Mouse (Mus musculus): Measurements from ENCODE around the gene Dbx1.

Dbx1 gene

DNA sequence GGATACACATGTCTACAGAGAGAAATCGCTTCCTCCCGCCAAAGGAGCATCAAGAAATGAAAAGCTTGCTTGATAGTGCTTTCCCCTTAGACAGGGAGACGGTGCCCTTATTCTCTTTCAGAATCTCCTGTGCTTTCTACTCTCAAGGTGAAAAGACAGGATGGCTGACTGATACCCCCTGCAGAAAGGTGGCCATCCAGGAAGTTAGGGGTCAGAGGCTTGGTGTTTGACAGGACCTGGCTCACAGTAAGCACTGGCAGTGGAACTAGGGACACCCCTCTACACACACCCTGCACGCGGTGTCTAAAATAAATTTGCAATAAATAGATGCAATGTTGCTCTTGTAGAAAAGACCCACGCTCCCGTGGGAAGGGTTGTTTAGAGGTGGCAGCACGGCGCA lies 4.8 kb downstream of the Dbx1 start:
- DNase-seq, result no peak

DNA sequence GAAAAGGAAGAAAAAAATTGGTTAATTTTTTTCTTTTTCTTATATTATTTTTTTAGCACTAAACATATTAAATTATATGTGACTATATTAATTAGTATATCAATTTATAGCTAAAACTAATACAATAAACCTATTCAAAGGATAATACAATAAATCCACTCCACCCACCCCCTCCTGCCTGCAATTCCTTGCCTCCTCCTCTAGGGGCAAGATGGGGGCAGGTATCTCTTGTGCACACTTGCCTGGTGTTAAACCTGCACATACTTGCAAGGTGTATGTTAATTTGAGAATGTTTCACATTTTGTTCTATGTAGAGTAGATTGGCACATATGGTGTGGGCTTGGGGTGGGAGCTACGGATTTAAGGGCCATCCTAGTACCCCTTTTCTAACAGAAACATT lies 16.5 kb downstream of the Dbx1 start:
- DNase-seq, result no peak

DNA sequence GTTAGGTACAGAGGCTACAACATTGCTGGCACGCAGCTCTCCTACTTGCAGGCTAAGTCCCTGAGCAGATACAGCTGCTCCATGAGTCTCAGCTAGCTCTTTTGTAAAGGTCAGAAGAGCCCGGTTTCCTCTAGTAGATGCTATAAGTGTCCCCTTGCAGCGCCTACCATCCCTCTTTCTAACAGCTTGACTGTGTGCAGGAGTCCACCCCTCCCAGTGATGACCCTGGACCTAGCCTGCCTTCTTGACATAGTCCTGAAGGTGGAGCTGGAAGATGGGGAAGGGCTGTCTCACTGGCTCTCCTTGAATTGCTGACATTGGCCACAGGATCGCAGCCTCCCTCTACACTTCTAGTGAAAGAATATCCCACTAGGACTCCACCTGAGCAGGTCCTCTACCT lies 19.6 kb downstream of the Dbx1 start:
- DNase-seq, result no peak

DNA sequence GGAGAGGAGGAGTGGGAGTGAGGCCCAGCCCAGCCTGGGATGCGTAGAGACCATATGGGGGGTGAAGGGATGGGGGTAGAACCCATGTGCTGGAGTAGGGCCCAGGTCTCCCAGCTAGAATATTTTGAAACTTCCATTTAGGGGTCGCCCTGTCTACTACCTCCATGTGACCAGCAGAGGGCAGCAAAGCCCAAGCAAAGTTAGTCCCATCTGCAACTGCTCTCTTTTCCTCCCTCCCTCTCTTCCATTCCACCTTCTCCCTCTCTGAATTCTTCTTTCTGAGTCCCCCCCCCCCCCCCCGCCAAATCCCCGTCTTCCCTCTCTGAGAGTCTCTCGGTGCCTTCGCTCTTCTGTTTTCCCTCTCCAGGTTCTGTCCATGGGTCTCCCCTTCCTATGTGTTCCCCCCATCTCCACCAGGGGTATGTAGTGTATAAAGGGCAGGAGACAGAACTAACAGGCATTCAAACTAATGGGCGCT lies 20.4 kb downstream of the Dbx1 start:
- no peak for DNase-seq

DNA sequence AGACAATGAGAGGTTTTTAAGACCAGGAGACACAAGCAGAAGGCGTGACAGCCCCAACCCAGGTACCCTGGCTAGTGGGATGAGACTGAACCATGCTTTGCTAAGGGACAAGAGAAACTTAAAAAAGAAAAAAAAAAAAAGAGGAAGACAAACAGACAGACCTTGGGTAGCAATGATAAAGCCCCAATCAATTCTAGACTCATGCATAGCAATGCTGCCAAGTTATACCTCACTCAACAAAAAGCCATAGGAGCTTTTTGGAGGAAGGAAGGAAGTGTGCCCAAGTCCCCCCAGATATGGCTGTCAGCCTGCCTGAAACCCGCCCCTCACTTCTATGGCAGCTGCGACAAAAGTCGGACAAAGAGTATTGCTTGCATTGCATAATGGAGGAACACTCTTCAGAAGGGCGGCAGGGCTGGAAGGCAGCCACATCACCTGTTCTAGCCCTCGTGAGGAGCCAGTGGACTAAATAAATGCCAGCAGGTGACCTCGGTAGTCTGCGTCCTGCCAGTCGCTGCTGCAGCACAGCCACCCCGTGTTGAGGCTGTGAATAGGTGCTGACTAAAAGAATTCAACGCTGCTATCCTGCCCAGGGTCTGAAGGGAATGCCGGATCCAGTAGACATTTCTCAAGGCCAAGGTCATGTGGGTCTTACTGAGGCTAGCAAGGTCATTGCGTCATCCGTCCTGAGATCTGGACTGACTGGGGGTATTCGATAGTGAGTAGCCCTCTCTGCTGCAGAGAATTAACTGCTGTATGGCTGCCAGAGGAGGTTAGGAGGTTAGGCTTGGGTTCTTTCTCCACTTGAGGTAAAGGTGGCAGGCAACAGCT lies 31.5 kb downstream of the Dbx1 start:
- no peak for DNase-seq

DNA sequence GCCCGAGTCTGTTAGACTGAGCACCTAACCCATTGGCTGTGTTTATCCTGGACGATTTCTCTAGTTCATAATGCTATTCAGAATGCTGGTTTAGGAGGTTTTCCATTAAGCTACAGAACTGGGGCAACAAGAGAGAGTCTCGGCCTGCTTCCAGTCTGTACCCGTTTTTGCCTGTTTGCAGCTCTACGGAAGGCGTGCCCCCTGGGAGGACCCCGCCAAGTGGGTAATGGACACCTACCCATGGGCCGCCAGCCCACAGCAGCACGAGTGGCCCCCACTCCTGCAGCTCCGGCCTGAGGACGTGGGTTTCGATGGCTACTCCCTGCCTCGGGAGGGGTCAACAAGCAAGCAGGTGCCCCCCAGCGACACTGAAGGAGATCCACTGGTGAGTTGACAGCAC lies 32.4 kb downstream of the Dbx1 start:
- DNase-seq, result no peak

DNA sequence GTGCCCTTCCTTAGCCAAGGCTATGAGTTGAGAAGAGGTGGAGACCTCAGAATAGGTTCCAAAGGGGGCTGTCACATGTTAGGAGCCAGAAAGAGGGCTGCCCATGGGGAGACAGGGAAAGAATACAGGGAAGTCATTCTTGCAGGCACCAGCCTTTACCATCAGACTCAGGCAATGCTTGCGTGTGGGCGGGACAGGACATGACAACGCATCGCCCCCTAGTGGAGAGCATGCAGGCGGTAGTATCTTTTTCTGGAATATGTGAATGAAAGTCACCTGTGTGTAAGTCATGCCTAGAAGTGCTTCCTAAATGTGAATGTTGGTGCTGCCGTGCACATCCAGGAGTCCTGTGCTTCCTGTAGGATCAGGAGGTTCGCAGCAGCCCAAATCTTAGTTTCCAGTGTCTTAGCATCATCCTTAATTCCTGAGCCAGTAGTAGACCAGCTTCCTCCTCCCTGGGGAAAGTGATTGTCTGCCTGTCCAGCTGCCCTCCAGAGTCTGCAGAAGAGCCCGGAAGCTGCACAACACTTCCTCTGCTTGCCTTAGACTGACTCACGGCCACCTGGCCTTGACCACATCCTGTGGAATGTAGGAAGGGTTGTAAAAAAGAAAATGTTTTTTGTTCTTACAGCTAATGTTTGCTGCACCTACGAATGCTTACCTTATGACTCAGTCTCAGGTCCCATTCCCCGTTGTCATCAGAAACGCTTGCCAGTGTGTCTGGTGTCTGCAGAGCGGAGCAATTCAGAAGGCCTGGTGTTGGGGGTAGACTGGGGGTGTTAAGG lies 35.3 kb downstream of the Dbx1 start:
- peak; percentile 92 for DNase-seq

DNA sequence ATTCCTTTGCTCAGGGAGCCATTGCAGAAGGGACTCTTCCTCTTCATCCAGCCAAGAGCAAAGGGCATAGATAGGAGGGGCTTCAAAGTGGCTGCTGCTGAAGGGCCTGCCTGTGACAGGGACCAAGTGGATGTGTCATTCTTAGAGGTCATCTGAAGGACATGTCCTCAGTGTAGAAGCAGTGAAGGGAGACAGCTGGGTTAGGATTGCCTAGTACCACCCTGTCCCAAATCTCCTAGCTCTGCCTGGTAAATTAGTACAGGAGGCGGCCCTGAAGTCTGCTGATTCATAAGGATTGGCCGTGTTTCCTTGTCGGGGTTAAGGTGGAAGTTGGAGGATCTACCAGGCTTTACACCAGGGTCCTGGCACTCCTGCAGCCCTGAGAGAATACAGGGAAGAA lies 36.7 kb downstream of the Dbx1 start:
- no peak for DNase-seq

DNA sequence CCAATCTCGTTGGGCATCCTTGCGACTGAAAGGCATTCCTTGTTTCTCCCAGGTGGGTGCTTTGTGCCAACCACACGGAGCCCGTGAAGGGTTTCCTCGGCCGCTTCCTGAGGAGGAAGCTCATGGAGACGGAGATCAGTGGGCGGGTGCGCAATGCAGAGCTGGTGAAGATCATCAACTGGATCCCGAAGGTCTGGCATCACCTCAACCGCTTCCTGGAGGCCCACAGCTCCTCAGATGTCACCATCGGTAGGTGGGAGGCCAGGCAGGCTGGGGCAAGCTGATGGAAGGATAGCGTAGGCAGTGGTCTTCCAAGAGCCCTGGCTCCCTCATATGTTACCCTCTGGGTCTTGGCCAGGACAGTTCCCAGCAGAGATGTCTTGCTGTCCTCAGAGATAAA lies 38.4 kb downstream of the Dbx1 start:
- no peak for DNase-seq

DNA sequence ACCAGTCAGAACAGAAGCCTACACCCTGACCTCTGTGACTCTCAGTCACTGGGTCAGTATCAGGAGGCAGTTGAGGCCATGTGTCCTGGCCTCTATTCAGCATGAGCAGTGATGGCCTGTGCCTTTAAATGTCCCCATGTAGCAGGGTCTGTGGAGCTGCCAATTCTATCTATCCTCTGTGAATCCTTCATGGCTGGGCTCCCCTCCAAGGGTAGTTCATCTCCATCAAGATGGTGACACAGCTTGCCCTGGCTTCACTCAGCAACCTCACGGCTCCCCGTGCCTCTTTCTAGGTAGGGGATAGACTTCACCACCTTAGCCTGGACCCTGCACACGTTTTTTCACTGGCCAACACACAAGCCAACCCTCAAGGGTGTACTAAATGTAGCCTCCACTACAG lies 38.9 kb downstream of the Dbx1 start:
- no peak for DNase-seq

DNA sequence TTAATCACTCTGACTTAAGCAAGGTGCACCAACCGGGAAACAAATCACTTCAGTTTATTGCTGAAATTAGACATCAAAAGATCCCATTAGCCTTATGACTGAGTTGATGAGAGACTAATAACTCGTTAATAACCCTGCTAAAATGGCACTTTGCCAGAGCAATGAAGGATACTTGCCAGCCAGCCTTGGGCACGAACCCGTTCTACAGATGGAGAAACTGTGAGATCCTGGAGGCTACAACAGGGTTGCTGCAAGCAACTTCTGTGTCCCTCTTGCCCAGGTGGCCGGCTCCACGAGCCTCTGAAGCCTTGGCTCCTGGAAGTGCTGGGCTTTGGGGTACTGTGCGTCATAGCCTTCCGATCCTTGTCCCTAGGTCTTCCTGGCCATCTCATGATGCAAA lies 47.0 kb downstream of the Dbx1 start:
- DNase-seq, result no peak

DNA sequence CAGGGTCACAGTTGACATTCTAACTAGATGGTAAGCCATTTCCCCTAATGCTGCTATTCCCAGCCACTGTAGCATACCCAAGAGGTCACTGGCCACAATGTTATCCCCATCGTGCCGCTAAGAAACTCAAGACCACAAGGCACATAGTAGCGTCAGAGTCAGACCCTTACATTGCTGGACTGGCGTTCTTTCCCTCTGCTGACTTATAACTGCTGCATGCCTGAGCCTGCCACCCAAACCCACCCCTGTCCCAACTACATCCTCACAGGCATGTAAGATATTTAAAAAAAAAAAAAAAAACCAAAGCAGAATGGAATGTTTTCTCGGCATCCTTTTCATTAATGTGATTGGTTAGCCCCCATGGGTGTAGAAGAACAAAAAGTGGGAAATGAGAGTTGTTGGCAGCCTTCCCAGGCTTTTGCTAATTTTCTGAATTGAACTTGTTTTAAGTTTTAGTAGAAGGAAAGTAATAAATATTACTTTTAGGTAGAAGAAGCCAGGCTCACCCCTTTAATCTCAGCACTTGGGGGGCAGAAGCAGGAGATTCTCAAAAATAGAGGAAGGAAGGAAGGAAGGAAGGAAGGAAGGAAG lies 50.0 kb downstream of the Dbx1 start:
- no peak for DNase-seq

DNA sequence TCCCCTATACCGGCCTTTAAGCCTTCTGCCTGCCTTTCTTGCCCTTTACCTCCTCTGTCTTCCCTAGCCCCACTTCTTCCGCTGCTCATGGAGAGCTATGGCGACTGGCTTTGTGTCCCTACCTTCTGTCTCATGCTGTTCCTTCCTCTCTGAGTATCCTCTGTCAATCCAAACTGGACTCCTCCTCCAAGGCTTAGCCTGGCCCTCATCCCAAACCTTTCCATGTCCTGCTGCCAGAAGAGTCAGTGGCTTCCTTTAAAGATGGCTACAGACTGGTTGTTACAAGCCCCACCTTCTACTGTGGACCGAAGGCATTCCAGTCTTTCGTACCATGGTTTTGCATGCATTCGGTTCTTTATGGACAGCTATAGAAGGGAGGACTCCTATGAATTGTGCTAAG lies 53.5 kb downstream of the Dbx1 start:
- no peak for DNase-seq

DNA sequence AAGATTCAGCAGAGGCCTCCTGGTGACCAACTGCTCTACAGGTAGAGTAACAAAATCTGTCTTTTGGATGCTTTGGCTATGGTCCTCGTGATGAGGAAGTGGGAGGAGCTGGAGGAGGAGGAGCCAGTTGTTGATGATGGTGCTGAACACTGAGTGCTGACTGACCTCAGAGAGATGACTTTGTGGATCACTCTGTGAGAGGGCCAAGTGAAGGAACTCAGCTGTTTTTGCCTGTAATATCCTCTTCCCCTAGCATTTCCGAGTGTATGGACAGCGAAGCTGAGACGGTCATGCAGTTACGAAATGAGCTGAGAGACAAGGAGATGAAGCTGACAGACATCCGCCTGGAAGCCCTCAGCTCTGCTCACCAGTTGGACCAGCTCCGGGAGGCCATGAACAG lies 54.1 kb downstream of the Dbx1 start:
- DNase-seq, result no peak

DNA sequence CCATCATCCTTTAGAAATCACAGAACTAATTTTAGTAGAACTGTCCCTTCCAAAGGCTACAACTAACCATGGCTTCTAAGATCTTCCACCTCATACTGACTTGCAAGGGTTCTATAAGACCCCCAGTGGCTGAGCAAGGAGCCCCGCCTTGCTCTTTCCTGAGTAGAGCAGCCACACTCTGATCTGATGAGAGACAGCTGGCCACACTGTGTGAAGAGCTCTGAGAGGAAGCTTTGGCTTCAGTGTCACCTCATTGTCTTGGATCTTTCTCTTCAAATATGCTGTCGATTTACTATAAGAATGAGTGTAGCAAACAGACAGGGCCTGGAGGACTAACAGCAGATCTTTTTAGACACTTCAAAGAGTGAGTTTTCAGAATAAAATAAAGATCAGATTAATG lies 54.7 kb downstream of the Dbx1 start:
- no peak for DNase-seq

Data from layer of hippocampus, adult 9-11 months (tissue).